Mouse (Mus musculus): ENCODE measurements around the gene Tmem145. TPM values are rescaled to one million over a fixed set of nuclear protein-coding genes. Genes with fewer than 3 reads are reported as not detected.
"Not testable (repeated sequence)": the region's sequence is repeated elsewhere in the genome, so short reads cannot be mapped to it uniquely, and the experiment has no call there.

The Tmem145 gene
- polyA plus RNA-seq, 1 experiment from 2014 or later, result 2.1 TPM

DNA sequence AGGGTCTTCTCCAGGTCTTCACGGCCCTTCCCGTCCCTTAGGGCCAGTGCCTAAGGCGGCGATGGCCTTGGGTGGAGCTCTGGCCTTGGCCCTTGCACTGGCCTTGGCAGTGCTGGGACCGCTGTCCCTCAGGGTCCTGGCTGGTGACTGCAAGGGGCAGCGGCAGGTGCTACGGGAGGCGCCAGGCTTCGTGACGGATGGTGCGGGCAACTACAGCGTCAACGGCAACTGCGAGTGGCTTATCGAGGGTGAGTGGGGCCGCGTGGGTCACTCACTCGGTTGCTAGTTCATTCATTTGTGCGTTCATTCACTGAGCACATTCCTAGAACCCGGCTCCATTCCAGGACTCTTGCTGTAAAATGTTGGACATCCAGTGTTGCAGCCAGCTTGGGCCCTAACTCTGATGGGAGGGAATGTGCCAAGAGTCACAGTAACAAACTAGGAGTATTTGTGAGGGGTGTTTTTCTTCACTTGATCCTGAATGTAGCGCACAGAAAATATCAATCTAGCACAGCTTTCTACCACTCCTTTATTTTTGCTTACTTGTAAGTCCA lies 11.6 kb downstream of the Tmem145 start:
- no peaks in the 10 kb centered on the region for H3K9me3 ChIP-seq (replicated peaks)
- WGBS, result 20% methylated on average over 21 of the region's 21 CpGs

GRCm38 (mm10) chr7:25322058-25322484 lies 16.2 kb downstream of the Tmem145 start:
- no peaks in the 10 kb centered on the region for H3K27me3 ChIP-seq (ENCODE audit: low read depth, poor library complexity, severe bottlenecking)
- peaks cover 36% of the 10 kb centered on the region for H3K4me1 ChIP-seq
- H3K36me3 ChIP-seq, result peaks cover 31% of the 10 kb centered on the region
- H3K4me3 ChIP-seq, result peak overlapping the region; percentile 30
- DNase-seq (ENCODE audit: low spot score), result peak; percentile 75
- H3K9me3 ChIP-seq (replicated peaks), result no peaks in the 10 kb centered on the region
- WGBS, result 3% methylated on average over 6 of the region's 6 CpGs
- H3K27ac ChIP-seq (replicated peaks), result peak overlapping the region; percentile 80

More for the DNA sequence above, 11.6 kb downstream of the Tmem145 start:
- peaks cover 35% of the 10 kb centered on the region for H3K27me3 ChIP-seq (ENCODE audit: low read depth, poor library complexity, severe bottlenecking)
- H3K4me1 ChIP-seq, result peaks cover 54% of the 10 kb centered on the region
- H3K27ac ChIP-seq (replicated peaks), result peak overlapping the region; percentile 90
- DNase-seq (ENCODE audit: low spot score), result no peak
- peak overlapping the region; percentile 84 for H3K4me3 ChIP-seq
- peaks cover 12% of the 10 kb centered on the region for H3K36me3 ChIP-seq

GRCm38 (mm10) chr7:25323219-25323618 lies 17.3 kb downstream of the Tmem145 start:
- Histone ChIP-seq H3K4me3 (no peak overlapping the region), H3K36me3 (peaks cover 40% of the 10 kb centered on the region), H3K27me3 (ENCODE audit: low read depth, poor library complexity, severe bottlenecking) (no peaks in the 10 kb centered on the region), H3K9me3 (replicated peaks) (no peaks in the 10 kb centered on the region), H3K4me1 (peaks cover 25% of the 10 kb centered on the region), H3K27ac (replicated peaks) (no peak overlapping the region)
- WGBS, result 95% methylated on average over 2 of the region's 2 CpGs
- DNase-seq (ENCODE audit: low spot score), result no peak

GRCm38 (mm10) chr7:25325431-25325830 lies 19.5 kb downstream of the Tmem145 start:
- WGBS, result 93% methylated on average over 6 of the region's 6 CpGs
- not testable (repeated sequence) for H3K27ac ChIP-seq (replicated peaks); H3K27me3 ChIP-seq (ENCODE audit: low read depth, poor library complexity, severe bottlenecking); H3K9me3 ChIP-seq (replicated peaks); H3K4me3 ChIP-seq; DNase-seq (ENCODE audit: low spot score)
- Histone ChIP-seq H3K4me1 (peaks cover 18% of the 10 kb centered on the region), H3K36me3 (peaks cover 48% of the 10 kb centered on the region)

DNA sequence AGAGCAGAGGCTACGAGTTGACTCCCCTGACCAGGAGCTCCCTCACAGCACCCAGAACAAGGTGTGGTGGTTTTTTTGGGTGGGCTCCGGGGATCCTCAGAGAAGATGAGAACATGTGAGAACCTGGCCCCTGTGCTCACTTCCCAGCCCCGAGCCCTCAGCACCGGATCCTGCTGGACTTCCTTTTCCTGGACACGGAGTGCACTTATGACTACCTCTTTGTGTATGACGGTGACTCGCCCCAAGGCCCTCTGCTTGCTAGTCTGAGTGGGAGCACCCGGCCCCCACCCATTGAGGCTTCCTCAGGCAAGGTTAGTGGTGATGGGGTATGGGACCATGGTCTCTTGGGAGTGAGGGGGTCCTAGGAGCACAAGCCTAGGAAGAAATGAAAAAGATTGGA lies 20.3 kb downstream of the Tmem145 start:
- Histone ChIP-seq H3K27me3 (ENCODE audit: low read depth, poor library complexity, severe bottlenecking) (no peaks in the 10 kb centered on the region), H3K4me3 (no peak overlapping the region), H3K4me1 (peaks cover 15% of the 10 kb centered on the region), H3K27ac (replicated peaks) (no peak overlapping the region), H3K9me3 (replicated peaks) (no peaks in the 10 kb centered on the region), H3K36me3 (peaks cover 56% of the 10 kb centered on the region)
- WGBS, result 91% methylated on average over 8 of the region's 8 CpGs
- no peak for DNase-seq (ENCODE audit: low spot score)

GRCm38 (mm10) chr7:25333596-25334307 lies 27.8 kb downstream of the Tmem145 start:
- Histone ChIP-seq H3K27me3 (ENCODE audit: low read depth, poor library complexity, severe bottlenecking) (no peaks in the 10 kb centered on the region), H3K9me3 (replicated peaks) (no peaks in the 10 kb centered on the region), H3K4me1 (no peaks in the 10 kb centered on the region), H3K27ac (replicated peaks) (no peak overlapping the region; the same call in 1 of the 2 replicates), H3K36me3 (peaks cover 85% of the 10 kb centered on the region), H3K4me3 (no peak overlapping the region)
- DNase-seq (ENCODE audit: low spot score), result peak; percentile 76
- 43% methylated on average over 16 of the region's 16 CpGs for WGBS

DNA sequence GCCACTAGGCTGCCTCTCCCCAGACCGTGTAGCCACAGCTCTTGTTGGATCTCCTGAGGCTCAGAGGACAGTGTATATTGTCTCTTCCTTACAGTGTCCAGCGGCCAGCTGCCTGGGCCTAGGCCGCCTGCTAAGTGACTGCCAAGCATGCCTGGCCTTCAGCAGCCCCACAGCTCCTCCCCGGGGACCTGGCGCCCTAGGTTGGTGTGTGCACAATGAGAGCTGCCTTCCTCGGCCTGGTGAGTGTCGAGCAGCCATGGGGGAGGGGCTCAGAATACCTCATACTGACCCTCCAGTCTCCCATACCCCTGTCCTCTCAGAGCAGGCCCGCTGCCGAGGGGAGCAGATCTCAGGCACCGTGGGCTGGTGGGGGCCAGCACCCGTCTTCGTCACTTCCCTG lies 28.6 kb downstream of the Tmem145 start:
- 85% methylated on average over 12 of the region's 12 CpGs for whole genome bisulfite sequencing
- Histone ChIP-seq H3K9me3 (replicated peaks) (no peaks in the 10 kb centered on the region), H3K4me1 (no peaks in the 10 kb centered on the region), H3K27me3 (ENCODE audit: low read depth, poor library complexity, severe bottlenecking) (no peaks in the 10 kb centered on the region), H3K4me3 (no peak overlapping the region), H3K36me3 (peaks cover 87% of the 10 kb centered on the region), H3K27ac (replicated peaks) (no peak overlapping the region)
- no peak for DNase-seq (ENCODE audit: low spot score)

DNA sequence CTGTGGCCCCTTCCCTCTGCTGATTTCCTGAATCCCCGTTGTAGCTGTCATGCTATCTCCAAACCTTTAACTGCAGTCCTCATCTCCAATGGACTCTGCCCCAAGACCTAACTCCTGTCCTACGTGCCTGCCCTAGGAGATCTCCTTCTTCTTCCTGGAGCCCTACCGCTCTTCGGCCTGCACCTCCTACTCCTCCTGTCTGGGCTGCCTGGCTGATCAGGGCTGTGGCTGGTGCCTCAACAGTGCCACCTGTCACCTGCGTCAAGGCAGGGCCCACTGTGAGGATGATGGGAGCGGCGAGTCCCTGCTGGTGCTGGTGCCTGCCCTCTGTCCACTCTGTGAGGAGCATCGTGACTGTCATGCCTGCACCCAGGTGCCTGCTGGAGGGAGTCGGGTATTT lies 33.4 kb downstream of the Tmem145 start:
- Histone ChIP-seq H3K27me3 (ENCODE audit: low read depth, poor library complexity, severe bottlenecking) (no peaks in the 10 kb centered on the region), H3K4me3 (no peak overlapping the region), H3K27ac (replicated peaks) (no peak overlapping the region), H3K36me3 (peaks cover 89% of the 10 kb centered on the region), H3K9me3 (replicated peaks) (no peaks in the 10 kb centered on the region), H3K4me1 (peaks cover 10% of the 10 kb centered on the region)
- 92% methylated on average over 9 of the region's 9 CpGs for WGBS
- no peak for DNase-seq (ENCODE audit: low spot score)

GRCm38 (mm10) chr7:25341000-25341784 lies 35.3 kb downstream of the Tmem145 start:
- Histone ChIP-seq H3K27me3 (ENCODE audit: low read depth, poor library complexity, severe bottlenecking) (no peaks in the 10 kb centered on the region), H3K36me3 (peaks cover 82% of the 10 kb centered on the region), H3K4me1 (peaks cover 10% of the 10 kb centered on the region), H3K4me3 (no peak overlapping the region), H3K9me3 (replicated peaks) (no peaks in the 10 kb centered on the region), H3K27ac (replicated peaks) (no peak overlapping the region; the same call in 1 of the 2 replicates)
- WGBS, result 84% methylated on average over 20 of the region's 20 CpGs
- DNase-seq (ENCODE audit: low spot score), result no peak

GRCm38 (mm10) chr7:25348861-25349260 lies 43.0 kb downstream of the Tmem145 start:
- whole genome bisulfite sequencing, result 88% methylated on average over 8 of the region's 8 CpGs
- no peaks in the 10 kb centered on the region for H3K4me1 ChIP-seq
- no peak overlapping the region for H3K4me3 ChIP-seq
- peaks cover 90% of the 10 kb centered on the region for H3K36me3 ChIP-seq
- H3K27ac ChIP-seq (replicated peaks), result no peak overlapping the region
- H3K27me3 ChIP-seq (ENCODE audit: low read depth, poor library complexity, severe bottlenecking), result no peaks in the 10 kb centered on the region
- DNase-seq (ENCODE audit: low spot score), result no peak
- peaks cover 23% of the 10 kb centered on the region for H3K9me3 ChIP-seq (replicated peaks)

- Histone ChIP-seq H3K4me1 (peaks cover 9% of the 10 kb centered on the region), H3K36me3 (peaks cover 98% of the 10 kb centered on the region), H3K4me3 (no peak overlapping the region), H3K27ac (replicated peaks) (peak overlapping the region; percentile 52), H3K27me3 (ENCODE audit: low read depth, poor library complexity, severe bottlenecking) (no peaks in the 10 kb centered on the region), H3K9me3 (replicated peaks) (no peaks in the 10 kb centered on the region)
- DNase-seq (ENCODE audit: low spot score), result no peak
- whole genome bisulfite sequencing, result 83% methylated on average over 19 of the region's 19 CpGs
Observed at GRCm38 (mm10) chr7:25358721-25359206, 52.9 kb downstream of the Tmem145 start.

DNA sequence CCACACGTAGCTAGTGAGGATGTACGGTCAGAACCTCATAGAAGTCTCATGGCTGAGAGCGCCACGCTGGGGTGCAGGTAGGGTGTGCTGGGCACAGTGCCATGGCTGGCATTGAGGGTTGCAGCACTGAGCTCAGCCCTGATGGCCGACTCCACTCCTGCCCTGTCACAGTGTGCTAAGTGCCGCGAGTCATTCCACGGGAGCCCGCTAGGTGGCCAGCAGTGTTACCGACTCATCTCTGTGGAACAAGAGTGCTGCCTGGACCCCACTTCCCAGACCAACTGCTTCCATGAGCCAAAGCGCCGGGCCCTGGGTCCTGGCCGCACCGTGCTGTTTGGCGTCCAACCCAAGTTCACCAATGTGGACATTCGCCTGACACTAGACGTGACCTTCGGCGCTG lies 57.2 kb downstream of the Tmem145 start:
- Histone ChIP-seq H3K27me3 (ENCODE audit: low read depth, poor library complexity, severe bottlenecking) (peaks cover 40% of the 10 kb centered on the region), H3K36me3 (peaks cover 66% of the 10 kb centered on the region), H3K27ac (replicated peaks) (no peak overlapping the region), H3K9me3 (replicated peaks) (no peaks in the 10 kb centered on the region), H3K4me3 (no peak overlapping the region), H3K4me1 (peaks cover 28% of the 10 kb centered on the region)
- no peak for DNase-seq (ENCODE audit: low spot score)
- WGBS, result 91% methylated on average over 19 of the region's 19 CpGs

Measured in midbrain, embryonic 10.5 days (tissue).